Mouse (Mus musculus): ENCODE results near the gene Ilf3. TPM values are rescaled to one million over a fixed set of nuclear protein-coding genes. Genes with fewer than 3 reads are reported as not detected.

The Ilf3 gene
- total and polyA plus RNA-seq, 3 experiments = 39.1 to 60.1 (median 51.0) TPM

GRCm38 (mm10) chr9:21402764-21403253 lies 35.1 kb downstream of the Ilf3 start:
- DNase-seq = no peak

GRCm38 (mm10) chr9:21403745-21404144 lies 36.1 kb downstream of the Ilf3 start:
- no peak for DNase-seq

DNA sequence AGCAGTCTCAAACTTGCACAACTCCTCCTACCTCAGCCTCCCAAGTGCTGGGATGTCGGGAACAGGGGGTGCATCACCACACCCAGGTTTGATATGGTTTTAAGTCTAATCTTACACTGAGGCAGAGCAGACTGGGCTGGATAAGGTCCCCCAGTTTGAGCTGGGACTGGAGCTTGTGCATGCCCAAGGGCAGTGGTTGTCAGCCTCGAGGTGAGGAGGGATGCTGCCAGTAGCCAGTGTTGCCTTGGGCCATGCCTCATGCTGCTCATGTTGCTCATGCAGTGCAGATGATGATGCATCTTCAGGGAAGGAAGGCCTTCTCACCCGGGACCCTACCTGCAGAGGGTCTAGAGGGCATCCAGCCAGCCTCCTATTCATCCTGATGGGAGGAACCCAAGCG lies 37.9 kb downstream of the Ilf3 start:
- DNase-seq = no peak

- peak; percentile 57 for DNase-seq
Measured at GRCm38 (mm10) chr9:21407951-21408350, 40.3 kb downstream of the Ilf3 start.

DNA sequence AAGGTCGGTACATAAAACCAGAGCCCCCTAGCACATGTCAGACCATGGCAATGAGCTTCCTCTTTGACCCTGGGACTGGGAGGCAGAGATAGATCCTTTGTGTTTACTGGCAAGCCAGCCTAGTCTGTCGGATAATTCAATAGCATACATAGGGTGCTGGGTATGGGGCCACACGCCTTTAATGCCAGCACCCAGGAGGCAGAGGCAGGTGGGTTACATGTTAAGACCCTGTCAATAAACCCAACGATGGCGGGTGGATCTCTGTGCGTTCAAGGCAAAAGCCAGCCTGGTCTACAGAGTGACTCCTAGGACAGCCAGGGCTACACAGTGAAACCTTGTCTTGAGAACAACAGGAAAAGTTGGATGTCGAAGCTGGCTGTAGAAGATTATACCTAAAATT lies 41.0 kb downstream of the Ilf3 start:
- no peak for DNase-seq

DNA sequence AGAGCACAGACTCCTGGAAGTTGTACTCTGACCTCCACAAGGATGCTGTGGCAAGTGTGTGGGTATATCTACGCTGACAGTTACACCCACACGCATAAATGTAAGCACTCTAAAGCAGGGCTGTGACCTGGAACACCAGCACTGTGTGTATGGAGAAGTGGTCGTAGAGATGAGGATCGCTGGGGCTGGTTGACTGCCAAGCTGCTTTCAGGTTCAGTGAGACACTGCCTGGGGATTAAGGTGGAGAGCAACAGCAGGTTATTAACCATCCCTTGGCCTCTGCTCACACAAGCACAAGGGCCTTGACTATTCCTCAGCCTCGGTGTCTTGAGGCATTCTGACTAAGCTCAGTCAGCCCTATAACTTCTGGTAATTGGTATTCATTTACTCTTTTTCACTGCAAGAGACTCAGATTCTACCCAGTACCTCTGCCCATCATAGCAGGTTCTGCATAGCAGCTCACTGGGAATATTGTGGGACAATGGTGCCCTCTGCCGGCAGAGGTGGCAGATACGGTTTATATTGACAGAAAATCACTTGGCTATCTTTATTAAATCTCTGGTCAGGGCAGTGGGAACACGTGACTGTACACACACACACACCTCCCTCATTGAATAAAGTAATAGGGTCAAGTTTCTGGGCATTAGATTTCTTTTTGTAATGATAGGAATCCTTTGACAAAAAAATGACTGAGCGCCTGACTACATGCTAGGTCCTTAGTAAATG lies 42.1 kb downstream of the Ilf3 start:
- DNase-seq = peak; percentile 85

- DNase-seq = peak; percentile 89
Measured at GRCm38 (mm10) chr9:21411669-21412550, 44.2 kb downstream of the Ilf3 start, which contains the start of gene Qtrt1. Qtrt1 (plus strand) TSS chr9:21411837.

DNA sequence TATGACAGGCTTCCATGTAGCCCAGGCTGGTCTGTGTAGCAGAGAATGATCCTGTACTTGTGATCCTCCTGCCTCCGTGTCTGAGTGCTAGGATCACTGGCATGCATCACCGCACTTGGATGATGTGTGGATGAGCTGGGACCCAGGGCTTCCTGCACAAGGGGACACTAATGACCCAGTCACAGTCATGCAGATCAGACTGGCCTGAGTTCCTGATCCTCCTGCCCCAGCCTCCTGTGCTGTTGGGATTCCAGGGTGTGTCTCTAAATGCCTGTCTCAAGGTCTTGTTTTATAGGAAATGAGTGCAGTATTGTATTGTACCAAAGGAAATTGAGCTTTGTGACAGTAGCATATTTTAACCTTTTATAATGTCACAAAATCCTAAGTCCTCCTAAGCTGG lies 50.2 kb downstream of the Ilf3 start:
- no peak for DNase-seq

GRCm38 (mm10) chr9:21419646-21420045 lies 52.0 kb downstream of the Ilf3 start:
- DNase-seq = no peak

GRCm38 (mm10) chr9:21424631-21425555 lies 57.2 kb downstream of the Ilf3 start, which contains the start of gene Dnm2:
Dnm2 (plus strand) TSS chr9:21424908.
- peak; percentile 99 for DNase-seq

GRCm38 (mm10) chr9:21425556-21425945 lies 57.9 kb downstream of the Ilf3 start:
- DNase-seq = no peak

GRCm38 (mm10) chr9:21426013-21426412 lies 58.3 kb downstream of the Ilf3 start:
- no peak for DNase-seq

- no peak for DNase-seq
Measured at GRCm38 (mm10) chr9:21426525-21426924, 58.9 kb downstream of the Ilf3 start.

- peak; percentile 70 for DNase-seq
Measured at GRCm38 (mm10) chr9:21427773-21428172, 60.1 kb downstream of the Ilf3 start.

GRCm38 (mm10) chr9:21428178-21428577 lies 60.5 kb downstream of the Ilf3 start:
- no peak for DNase-seq

DNA sequence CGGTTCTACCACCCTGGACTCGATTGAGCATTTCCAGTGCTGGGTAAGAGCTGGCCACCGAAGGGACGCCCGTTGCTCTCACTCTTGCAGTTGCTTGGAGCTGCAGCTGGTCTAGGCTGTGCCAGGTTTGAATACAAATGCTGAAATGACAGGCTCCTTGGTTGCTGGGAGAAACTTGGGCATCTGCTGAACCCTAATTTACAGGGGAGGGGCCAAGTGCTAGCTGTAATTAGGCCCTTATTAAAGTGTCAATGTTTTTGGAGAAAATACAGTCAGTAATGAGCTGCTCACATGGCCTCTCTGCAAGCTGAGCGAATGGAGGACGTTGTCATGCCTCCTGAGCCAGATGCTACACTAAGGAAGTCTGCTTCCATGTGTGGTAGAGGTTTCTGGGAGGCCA lies 63.1 kb downstream of the Ilf3 start:
- no peak for DNase-seq

DNA sequence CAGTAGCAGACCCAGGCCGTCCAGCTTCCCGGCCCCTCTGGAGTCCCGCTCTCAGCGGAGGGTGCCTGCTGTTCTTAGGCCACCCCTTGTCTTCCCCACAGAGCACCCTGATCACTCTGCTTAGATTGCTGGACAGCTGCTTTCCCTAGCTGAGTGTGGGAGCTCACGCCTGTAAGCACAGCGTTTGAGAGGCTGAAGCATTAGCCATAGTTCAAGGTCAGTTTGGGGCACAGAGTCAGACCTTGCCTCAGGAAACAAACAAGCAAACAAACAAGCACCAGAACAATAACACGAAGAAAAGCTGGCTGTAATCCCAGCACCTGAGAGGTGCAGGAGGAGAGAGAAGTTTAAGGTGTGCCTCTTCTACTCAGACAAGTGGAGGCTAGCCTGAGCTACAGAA lies 64.4 kb downstream of the Ilf3 start:
- DNase-seq = no peak

DNA sequence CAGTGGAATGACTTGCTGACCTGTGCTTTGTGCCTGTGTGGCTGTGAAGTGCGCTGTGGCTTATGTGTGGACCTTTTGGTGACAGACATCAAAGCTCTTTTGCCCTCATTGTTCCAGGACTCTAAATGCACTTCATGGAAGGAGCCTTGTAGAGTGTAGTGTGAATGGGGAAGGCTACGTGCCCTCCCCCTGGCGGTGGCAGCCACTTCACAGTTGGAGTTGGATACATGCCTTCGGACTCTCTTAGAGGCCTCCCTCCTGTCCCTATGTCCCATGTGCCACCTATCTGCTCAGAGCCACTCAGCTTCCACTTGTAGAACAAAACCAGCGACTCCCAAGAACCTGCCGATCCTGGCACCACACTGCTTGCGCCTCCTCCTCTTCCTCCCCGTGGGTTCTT lies 66.1 kb downstream of the Ilf3 start:
- DNase-seq = no peak

DNA sequence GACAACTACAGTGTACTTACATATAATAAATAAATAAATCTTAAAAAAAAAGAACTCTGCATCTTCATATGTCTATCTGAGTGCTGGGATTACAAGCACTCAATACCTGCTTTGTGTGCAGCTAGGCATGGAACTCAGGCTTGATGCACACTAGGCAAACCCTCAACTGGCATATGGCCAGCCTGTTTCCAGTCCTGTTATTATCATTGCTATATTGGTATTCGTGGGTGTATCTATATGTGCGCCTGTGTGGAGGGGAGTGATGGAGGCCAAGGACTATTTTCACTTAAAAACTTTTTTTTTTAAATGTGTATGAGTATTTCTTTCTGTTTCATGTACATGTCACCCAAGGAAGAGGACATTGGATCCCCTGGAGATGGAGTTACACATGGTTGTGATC lies 66.7 kb downstream of the Ilf3 start:
- no peak for DNase-seq

GRCm38 (mm10) chr9:21435777-21436635 lies 68.3 kb downstream of the Ilf3 start:
- peak; percentile 62 for DNase-seq

GRCm38 (mm10) chr9:21437577-21437976 lies 69.9 kb downstream of the Ilf3 start:
- DNase-seq = no peak
